Comparison of ENCODE assay signal across 24 mouse cellular contexts in genomic region chr4:149006107-149006506, GRCm38 (mm10).
"Had no signal": no experiment of that assay in that cellular context is flagged by ENCODE, and none has a peak within 500 bp of the region (broad histone marks: within the 10 kb centered on the region; RNA-seq: fewer than 3 reads in every experiment).

No protein-coding gene starts in this region.

- H3K36me3 ChIP-seq: limb, embryonic 12.5 days; limb, embryonic 15.5 days; lung, embryonic 15.5 days; midbrain, embryonic 13.5 days; neural tube, embryonic 13.5 days had no signal

- H3K27me3 ChIP-seq: limb, embryonic 12.5 days; limb, embryonic 15.5 days; lung, embryonic 15.5 days; megakaryocyte, embryonic 14.5 days; midbrain, embryonic 13.5 days; neural tube, embryonic 13.5 days had no signal

- H3K27ac ChIP-seq: layer of hippocampus, adult 2 months; left cerebral cortex, adult 2 months; limb, embryonic 12.5 days; limb, embryonic 15.5 days; liver, embryonic 14.5 days; lung, embryonic 15.5 days; midbrain, embryonic 10.5 days; midbrain, embryonic 13.5 days; neural tube, embryonic 13.5 days; stomach, postnatal 0 days had no signal

- H3K9me3 ChIP-seq: limb, embryonic 12.5 days; limb, embryonic 15.5 days; lung, embryonic 15.5 days; midbrain, embryonic 10.5 days; midbrain, embryonic 13.5 days; neural tube, embryonic 13.5 days had no signal

- H3K4me1 ChIP-seq: limb, embryonic 12.5 days; limb, embryonic 15.5 days; lung, embryonic 15.5 days; midbrain, embryonic 10.5 days; midbrain, embryonic 13.5 days; neural tube, embryonic 13.5 days had no signal

- DNase-seq: kidney, adult 9 months; kidney, postnatal 25 days; layer of hippocampus, adult 9-11 months; layer of hippocampus, postnatal 36 days; left cerebral cortex, postnatal 4 days; liver, postnatal 0 days; lung, postnatal 10 days; lung, postnatal 36 days; retina, postnatal 1 day; thymus, adult 2 months; thymus, postnatal 14 days; thymus, postnatal 4 days had no signal

- H3K9ac ChIP-seq: limb, embryonic 12.5 days; limb, embryonic 15.5 days; liver, embryonic 14.5 days; liver, postnatal 0 days; lung, embryonic 15.5 days; midbrain, embryonic 13.5 days; neural tube, embryonic 13.5 days had no signal

- H3K4me3 ChIP-seq: layer of hippocampus, adult 2 months; left cerebral cortex, adult 2 months; limb, embryonic 12.5 days; limb, embryonic 15.5 days; lung, embryonic 15.5 days; megakaryocyte, embryonic 14.5 days; midbrain, embryonic 10.5 days; midbrain, embryonic 13.5 days; myocyte; neural tube, embryonic 13.5 days had no signal
